Mouse (Mus musculus) large intestine, adult 2 months (tissue): ENCODE data around the gene Amotl1. TPM values are rescaled to one million over a fixed set of nuclear protein-coding genes. Genes with fewer than 3 reads are reported as not detected.
"Not testable (repeated sequence)": the region's sequence is repeated elsewhere in the genome, so short reads cannot be mapped to it uniquely, and the experiment has no call there.

Experiments used
- DNase-seq: peaks from one replicate; pipeline ENCODE4 v3.0.0-alpha.2; 2012; ENCODE audit warnings: low read depth, low spot score
- WGBS: fragments of 180-500 bp; shearing (Covaris S2); methylation state at CpG from one replicate; pipeline ENCODE4 v1.1.7; 2018; 5-methylcytosine and 5-hydroxymethylcytosine counted together
- polyA plus RNA-seq: library from polyadenylated mRNA; depleted of rRNA; stranded (reverse); fragments of >200 nt; gene quantifications from 2 replicates; pipeline ENCODE4 v1.2.3, GENCODE M21; 2012

The Amotl1 gene
- polyA plus RNA-seq, 1 experiment, result 4.9 TPM

DNA sequence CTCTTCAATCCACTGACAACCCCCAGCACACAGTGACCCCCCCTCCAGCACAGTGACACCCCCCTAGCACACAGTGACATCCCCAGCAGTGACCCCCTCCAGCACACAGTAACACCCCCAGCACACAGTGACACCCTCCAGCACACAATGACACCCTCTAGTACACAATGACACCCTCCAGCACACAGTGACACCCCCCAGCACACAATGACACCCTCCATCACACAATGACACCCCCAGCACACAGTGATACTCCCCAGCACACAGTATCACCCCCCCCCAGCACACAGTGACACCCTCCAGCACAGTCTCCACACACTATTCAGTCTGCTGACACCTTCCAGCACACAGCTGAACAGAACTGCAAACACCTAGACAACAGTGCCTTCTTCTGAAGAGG, 32.3 kb downstream of the Amotl1 start:
- no peak for DNase-seq

GRCm38 (mm10) chr9:14608521-14608920, 36.3 kb downstream of the Amotl1 start:
- DNase-seq, result no peak

DNA sequence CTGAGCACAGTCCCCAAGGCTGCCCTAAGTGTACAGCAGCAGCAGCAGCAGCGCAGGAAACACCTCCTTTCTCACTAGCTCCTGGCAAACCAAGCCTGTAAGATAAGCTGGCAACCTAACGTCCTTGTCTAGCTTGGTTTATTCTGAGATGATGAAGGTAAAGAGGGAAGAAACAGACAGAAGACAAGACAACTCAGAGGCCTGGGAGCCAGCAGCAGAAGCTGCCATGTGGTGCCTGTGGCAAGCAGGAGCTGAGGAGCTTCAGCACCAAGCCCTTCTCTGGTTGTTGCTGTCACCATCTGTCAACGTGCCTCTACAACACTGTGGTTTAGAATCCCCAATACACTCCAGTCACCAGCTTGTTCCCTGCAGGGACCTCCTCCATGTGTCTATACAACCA, 37.4 kb downstream of the Amotl1 start:
- WGBS, result 56% methylated on average over 3 of the region's 3 CpGs
- DNase-seq, result no peak

More at GRCm38 (mm10) chr9:14608521-14608920, 36.3 kb downstream of the Amotl1 start:
- WGBS, result 75% methylated on average over 5 of the region's 5 CpGs

DNA sequence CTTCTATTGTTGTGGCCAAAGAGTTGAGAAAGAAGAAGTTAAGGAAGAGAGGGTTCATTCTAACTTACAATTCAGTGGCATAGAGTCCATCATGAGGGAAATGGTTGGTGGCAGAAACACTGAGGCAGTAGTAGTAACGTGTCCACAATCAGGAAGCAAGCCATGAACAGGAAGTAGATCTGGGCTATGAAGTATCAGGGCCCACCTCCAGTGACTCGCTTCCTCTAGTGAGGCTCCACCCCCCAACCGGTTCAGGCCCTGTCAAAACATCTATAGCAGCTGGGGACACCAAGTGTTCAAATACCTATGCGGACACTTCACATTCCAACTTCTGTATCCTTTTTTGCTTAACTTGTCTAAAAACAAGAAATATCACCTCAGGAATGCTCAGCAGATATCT, 38.9 kb downstream of the Amotl1 start:
- WGBS, result 78% methylated on average over 4 of the region's 4 CpGs
- no peak for DNase-seq

DNA sequence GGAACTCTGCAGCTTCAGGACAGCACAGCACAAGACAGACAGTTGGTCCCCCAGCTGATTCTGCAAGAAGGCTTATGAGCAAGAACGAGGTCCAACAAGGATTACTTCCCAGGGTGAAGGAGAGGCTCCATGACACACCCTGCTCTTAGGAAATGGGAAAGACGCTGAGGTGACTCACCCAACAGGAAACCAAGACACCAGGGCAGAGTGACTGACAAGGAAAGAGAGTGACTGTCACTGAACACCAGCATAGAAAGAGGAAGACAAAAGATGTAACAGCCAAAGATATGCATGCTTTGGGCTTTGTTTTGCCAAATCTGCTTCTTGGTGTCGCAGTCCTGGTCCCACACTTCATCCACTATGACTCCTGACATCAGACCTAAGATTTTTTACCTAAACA, 40.5 kb downstream of the Amotl1 start:
- no peak for DNase-seq
- WGBS, result 38% methylated on average over 3 of the region's 3 CpGs

- WGBS, result 87% methylated on average over 4 of the region's 4 CpGs
- no peak for DNase-seq
Observed at GRCm38 (mm10) chr9:14603475-14603874, 41.4 kb downstream of the Amotl1 start.

DNA sequence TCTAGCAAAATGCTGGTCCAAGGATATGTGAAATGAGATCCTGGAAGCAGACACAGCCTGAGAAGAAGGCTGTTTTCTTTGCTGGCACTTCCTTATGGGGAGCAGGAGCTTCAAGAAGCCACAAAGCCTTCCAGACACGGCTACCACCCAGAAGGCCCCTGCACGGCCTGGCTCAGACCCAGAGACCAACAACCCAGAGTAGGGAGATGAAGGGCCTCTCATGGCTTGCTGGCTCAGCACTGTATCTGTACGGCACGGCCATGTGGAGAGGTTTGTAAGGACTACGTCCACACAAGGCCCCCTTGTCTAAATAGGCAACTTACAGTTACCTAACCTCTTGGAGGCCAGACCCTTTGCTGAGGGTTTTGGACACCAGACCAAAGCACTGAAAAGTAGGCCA, 45.1 kb downstream of the Amotl1 start:
- DNase-seq, result no peak
- WGBS, result 69% methylated on average over 5 of the region's 5 CpGs

GRCm38 (mm10) chr9:14598157-14598556, 46.7 kb downstream of the Amotl1 start:
- WGBS, result 92% methylated on average over 2 of the region's 2 CpGs
- no peak for DNase-seq

- WGBS, result 89% methylated on average over 3 of the region's 3 CpGs
- no peak for DNase-seq
Observed at GRCm38 (mm10) chr9:14597429-14597828, 47.4 kb downstream of the Amotl1 start.

DNA sequence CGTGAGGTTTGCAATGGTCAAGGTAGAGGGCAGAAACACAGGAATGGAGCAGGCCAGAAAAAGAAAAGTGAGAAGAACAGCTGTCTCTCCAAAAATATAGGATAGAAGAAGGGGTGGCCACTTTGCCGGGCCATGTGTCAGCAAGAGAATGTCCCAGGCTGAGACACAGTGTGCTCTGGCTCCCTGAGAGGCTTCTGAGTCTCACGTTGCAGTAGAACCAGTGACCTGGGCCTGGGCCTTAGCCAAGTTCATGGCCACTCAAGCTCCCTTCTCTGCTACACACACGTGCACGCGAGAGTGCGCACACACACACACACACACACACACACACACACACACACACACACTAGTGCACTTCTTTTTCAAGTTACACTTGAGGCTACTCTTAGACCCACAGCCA, 48.0 kb downstream of the Amotl1 start:
- WGBS, result 77% methylated on average over 7 of the region's 7 CpGs
- DNase-seq, result no peak

DNA sequence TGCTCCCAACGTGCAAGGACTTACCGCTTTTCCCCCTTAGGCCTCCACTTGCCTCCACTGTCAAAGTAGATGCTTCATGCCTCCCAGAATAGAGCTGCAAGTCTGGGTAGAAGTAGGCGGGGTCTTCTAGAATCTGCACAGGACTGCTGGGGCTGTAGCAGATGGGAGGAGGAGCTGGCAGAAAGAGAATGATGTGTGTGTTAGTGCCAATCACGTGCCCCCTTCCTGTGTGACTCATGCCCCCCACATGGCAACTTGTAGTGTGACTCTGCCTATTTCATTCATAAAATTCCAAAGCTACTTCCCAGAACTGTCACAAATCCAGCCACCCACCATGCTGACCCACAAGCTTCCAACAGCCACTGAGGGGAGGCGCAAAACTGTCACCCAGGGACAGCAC, 48.4 kb downstream of the Amotl1 start:
- no peak for DNase-seq
- WGBS, result 85% methylated on average over 5 of the region's 5 CpGs

DNA sequence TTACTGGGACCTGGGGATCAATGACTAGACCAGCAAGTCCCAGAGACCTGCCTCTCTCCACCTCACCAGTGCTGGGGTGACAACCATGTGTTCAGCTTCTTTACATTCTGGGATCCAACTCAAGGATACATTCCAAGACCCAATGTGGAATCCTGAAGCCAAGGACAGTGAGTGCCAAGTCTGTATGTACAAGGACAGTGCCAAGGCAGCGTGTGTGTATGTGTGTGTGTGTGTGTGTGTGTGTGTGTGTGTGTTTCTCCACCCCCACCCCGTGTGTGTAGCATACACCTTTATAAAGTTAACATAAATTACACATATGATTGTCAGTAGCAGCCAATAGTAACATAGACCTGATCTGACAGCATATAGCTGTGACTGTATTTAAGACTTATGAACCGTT, 49.0 kb downstream of the Amotl1 start:
- DNase-seq, result no peak
- 91% methylated on average over 3 of the region's 3 CpGs for WGBS

DNA sequence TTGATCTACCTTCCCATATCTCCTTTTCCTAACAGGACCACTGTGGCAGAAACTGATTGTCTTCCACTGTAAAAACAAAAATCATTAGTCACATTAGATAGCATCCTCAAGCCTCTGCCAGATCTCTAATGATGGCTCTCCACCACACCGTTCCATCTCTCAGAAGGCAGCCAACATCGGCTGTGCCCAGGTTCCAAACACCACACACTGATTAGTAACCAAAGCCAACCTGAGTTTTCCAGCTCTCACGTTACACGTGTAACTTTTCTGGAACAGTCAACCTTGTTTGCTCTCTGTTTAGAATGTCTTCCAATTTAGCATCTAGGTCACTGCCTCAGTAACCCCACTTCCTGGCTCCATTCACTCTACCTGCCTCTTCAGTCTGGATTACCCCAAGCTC, 51.0 kb downstream of the Amotl1 start:
- DNase-seq, result no peak
- WGBS, result 90% methylated on average over 4 of the region's 4 CpGs

DNA sequence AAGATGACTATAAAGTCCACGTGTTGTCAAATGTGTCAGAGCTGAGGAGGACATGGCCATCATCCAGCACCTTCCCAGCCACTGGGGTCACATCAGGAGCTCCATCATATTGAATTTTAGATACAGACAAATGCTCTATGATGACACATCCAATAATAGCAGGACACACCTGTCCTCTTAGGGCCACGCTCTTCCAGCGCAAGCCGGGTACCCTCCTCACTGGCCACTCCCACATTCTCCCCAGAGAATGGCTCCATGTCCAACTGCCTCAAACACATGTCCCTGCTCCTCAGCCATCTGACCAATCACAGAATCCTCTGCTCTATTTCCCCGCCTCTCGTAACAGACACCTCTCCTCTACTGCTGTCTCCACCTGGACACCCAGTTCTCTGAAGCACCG, 54.2 kb downstream of the Amotl1 start:
- 85% methylated on average over 7 of the region's 7 CpGs for WGBS
- no peak for DNase-seq

GRCm38 (mm10) chr9:14588690-14589089, 56.2 kb downstream of the Amotl1 start:
- 50% methylated on average over 4 of the region's 4 CpGs for WGBS
- no peak for DNase-seq

GRCm38 (mm10) chr9:14585702-14586101, 59.2 kb downstream of the Amotl1 start:
- DNase-seq, result no peak
- WGBS, result 67% methylated on average over 1 of the region's 1 CpGs

DNA sequence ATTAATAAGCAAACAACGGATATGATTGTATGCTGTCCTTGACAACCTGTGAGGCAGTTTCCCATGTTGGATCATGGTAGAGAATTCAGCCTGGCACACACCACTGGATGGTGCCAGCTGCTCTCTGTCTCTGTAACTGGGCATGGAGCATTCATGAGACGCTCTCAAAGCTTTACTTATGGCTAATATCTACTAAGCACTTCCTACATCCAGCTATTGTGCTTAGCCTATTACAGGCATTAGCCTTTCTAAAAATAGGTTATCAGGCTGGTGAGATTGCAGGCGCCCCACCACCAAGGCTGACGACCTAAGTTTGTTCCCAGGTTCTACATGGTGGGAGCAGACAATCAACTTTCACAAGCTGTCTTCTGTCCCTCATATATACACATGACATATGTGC, 65.9 kb downstream of the Amotl1 start:
- DNase-seq, result no peak
- WGBS, result 86% methylated on average over 4 of the region's 4 CpGs

- not testable (repeated sequence) for DNase-seq
- 65% methylated on average over 2 of the region's 2 CpGs for WGBS
Observed at GRCm38 (mm10) chr9:14576359-14576758, 68.5 kb downstream of the Amotl1 start.

- DNase-seq, result no peak
Observed at GRCm38 (mm10) chr9:14574760-14575399, 70.0 kb downstream of the Amotl1 start.

DNA sequence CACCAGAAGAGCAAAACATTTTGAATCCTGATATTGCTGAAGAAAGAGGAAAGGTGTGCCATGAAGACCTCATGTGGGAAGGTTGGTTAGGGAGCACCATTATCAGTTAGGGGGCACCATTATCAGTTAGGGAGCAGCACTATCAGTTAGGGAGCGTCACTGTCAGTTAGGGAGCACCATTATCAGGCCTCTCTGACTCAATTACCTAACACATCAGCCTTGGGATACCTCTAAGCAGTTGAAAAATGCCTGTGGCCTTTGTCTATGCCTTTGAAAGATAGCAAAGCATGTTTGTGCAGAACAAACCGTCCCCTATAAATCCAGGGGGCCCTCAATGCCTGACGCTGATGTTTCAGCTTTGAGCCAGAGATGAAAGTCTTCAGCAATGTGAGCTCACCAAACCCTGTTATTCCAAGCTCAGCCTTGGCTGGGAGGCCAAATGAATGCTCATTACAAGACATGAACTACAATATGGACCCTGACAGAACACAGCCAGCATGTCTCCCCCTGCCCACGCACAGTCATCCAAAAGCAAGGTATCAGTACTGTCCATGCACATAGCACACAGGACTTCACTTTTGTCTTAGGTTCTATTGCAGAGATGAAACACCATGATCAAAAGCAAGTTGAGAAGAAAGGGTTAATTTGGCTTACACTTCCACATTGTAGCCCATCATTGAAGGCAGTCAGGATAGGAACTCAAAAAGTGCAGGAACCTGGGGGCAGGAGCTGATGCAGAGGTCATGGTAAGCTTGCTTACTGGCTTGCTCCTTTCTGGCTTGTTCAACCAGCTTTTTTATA, 75.5 kb downstream of the Amotl1 start:
- 92% methylated on average over 4 of the region's 4 CpGs for WGBS
- no peak for DNase-seq

More at GRCm38 (mm10) chr9:14574760-14575399, 70.0 kb downstream of the Amotl1 start:
- WGBS, result 66% methylated on average over 12 of the region's 12 CpGs

DNA sequence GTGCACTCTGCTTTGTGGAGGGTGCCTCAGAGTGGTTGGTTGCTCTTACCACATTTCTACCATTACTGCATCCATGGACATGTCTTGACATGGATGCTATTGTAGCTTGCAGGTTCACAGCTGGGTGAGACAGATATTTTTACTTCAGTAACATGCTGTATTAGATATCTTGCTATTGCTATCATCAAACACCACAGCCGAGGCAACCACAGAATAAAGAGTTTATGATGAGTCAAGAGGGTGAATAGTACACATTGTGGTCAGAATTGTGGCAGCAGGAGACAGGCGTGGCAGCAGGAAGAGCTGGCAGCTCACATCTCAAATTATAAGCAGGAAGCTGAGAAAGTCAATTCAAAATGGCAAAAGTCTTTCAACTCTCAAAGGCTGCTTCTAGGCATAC, 76.4 kb downstream of the Amotl1 start:
- no peak for DNase-seq
- WGBS, result 30% methylated on average over 2 of the region's 2 CpGs
